Mouse (Mus musculus): ENCODE data around the gene Pik3c2b. TPM values are rescaled to one million over a fixed set of nuclear protein-coding genes. Genes with fewer than 3 reads are reported as not detected.
A peak's percentile ranks its signal among the peaks of the same experiment; 100 is the strongest.
"Not testable (repeated sequence)": the region's sequence is repeated elsewhere in the genome, so short reads cannot be mapped to it uniquely, and the experiment has no call there.

Gene Pik3c2b
- polyA plus RNA-seq, 1 experiment from 2014 or later: 6.4 TPM

GRCm38 (mm10) chr1:133019312-133019711, 26.2 kb upstream of the Pik3c2b start:
- H3K27ac ChIP-seq (replicated peaks; ENCODE audit: low read depth, low read length): no peak overlapping the region
- H3K4me3 ChIP-seq (ENCODE audit: low read depth, low read length): no peak overlapping the region
- peaks cover 7% of the 10 kb centered on the region; the same call in 1 of the 2 replicates for H3K36me3 ChIP-seq (ENCODE audit: control insufficient read depth, insufficient read depth, low read length)
- DNase-seq (ENCODE audit: low spot score): no peak
- no peak for ATAC-seq (ENCODE audit: insufficient number of reproducible peaks, low FRiP score, low TSS enrichment, low read depth)
- no peak overlapping the region for H3K9ac ChIP-seq (ENCODE audit: low read length)
- no peaks in the 10 kb centered on the region for H3K4me1 ChIP-seq (ENCODE audit: control insufficient read depth, insufficient read depth, low read length)
- no peaks in the 10 kb centered on the region for H3K9me3 ChIP-seq (ENCODE audit: control insufficient read depth, low read length)
- H3K27me3 ChIP-seq (ENCODE audit: control insufficient read depth, insufficient read depth, low read length): no peaks in the 10 kb centered on the region
- no peak overlapping the region for H3K4me2 ChIP-seq (ENCODE audit: low read depth, severe bottlenecking)

- Histone ChIP-seq H3K27ac (replicated peaks; ENCODE audit: low read depth, low read length) (no peak overlapping the region), H3K4me2 (ENCODE audit: low read depth, severe bottlenecking) (no peak overlapping the region), H3K4me1 (ENCODE audit: control insufficient read depth, insufficient read depth, low read length) (no peaks in the 10 kb centered on the region), H3K36me3 (ENCODE audit: control insufficient read depth, insufficient read depth, low read length) (peaks cover 2% of the 10 kb centered on the region; the same call in 1 of the 2 replicates), H3K9ac (ENCODE audit: low read length) (no peak overlapping the region), H3K27me3 (ENCODE audit: control insufficient read depth, insufficient read depth, low read length) (no peaks in the 10 kb centered on the region), H3K4me3 (ENCODE audit: low read depth, low read length) (no peak overlapping the region), H3K9me3 (ENCODE audit: control insufficient read depth, low read length) (no peaks in the 10 kb centered on the region)
- DNase-seq (ENCODE audit: low spot score) (no peak), ATAC-seq (ENCODE audit: insufficient number of reproducible peaks, low FRiP score, low TSS enrichment, low read depth) (no peak)
- 80% methylated on average over 3 of the region's 3 CpGs for WGBS
These were observed 25.2 kb upstream of the Pik3c2b start for GRCm38 (mm10) chr1:133020137-133020894.

GRCm38 (mm10) chr1:133021391-133021790, 24.1 kb upstream of the Pik3c2b start:
- ATAC-seq (ENCODE audit: insufficient number of reproducible peaks, low FRiP score, low TSS enrichment, low read depth): no peak
- H3K4me3 ChIP-seq (ENCODE audit: low read depth, low read length): no peak overlapping the region
- DNase-seq (ENCODE audit: low spot score): no peak
- no peak overlapping the region for H3K9ac ChIP-seq (ENCODE audit: low read length)
- H3K4me1 ChIP-seq (ENCODE audit: control insufficient read depth, insufficient read depth, low read length): no peaks in the 10 kb centered on the region
- no peak overlapping the region for H3K27ac ChIP-seq (replicated peaks; ENCODE audit: low read depth, low read length)
- no peak overlapping the region for H3K4me2 ChIP-seq (ENCODE audit: low read depth, severe bottlenecking)
- H3K9me3 ChIP-seq (ENCODE audit: control insufficient read depth, low read length): no peaks in the 10 kb centered on the region
- peaks cover 2% of the 10 kb centered on the region; the same call in 1 of the 2 replicates for H3K36me3 ChIP-seq (ENCODE audit: control insufficient read depth, insufficient read depth, low read length)
- H3K27me3 ChIP-seq (ENCODE audit: control insufficient read depth, insufficient read depth, low read length): no peaks in the 10 kb centered on the region
- 93% methylated on average over 7 of the region's 7 CpGs for WGBS

GRCm38 (mm10) chr1:133021971-133022370, 23.5 kb upstream of the Pik3c2b start:
- H3K9me3 ChIP-seq (ENCODE audit: control insufficient read depth, low read length); H3K4me1 ChIP-seq (ENCODE audit: control insufficient read depth, insufficient read depth, low read length); H3K9ac ChIP-seq (ENCODE audit: low read length); DNase-seq (ENCODE audit: low spot score); H3K4me2 ChIP-seq (ENCODE audit: low read depth, severe bottlenecking); H3K4me3 ChIP-seq (ENCODE audit: low read depth, low read length); H3K27me3 ChIP-seq (ENCODE audit: control insufficient read depth, insufficient read depth, low read length); H3K27ac ChIP-seq (replicated peaks; ENCODE audit: low read depth, low read length); ATAC-seq (ENCODE audit: insufficient number of reproducible peaks, low FRiP score, low TSS enrichment, low read depth); H3K36me3 ChIP-seq (ENCODE audit: control insufficient read depth, insufficient read depth, low read length): not testable (repeated sequence)
- 98% methylated on average over 2 of the region's 2 CpGs for WGBS

- H3K27me3 ChIP-seq (ENCODE audit: control insufficient read depth, insufficient read depth, low read length); ATAC-seq (ENCODE audit: insufficient number of reproducible peaks, low FRiP score, low TSS enrichment, low read depth); H3K9me3 ChIP-seq (ENCODE audit: control insufficient read depth, low read length); H3K9ac ChIP-seq (ENCODE audit: low read length); H3K36me3 ChIP-seq (ENCODE audit: control insufficient read depth, insufficient read depth, low read length); DNase-seq (ENCODE audit: low spot score); H3K27ac ChIP-seq (replicated peaks; ENCODE audit: low read depth, low read length); H3K4me2 ChIP-seq (ENCODE audit: low read depth, severe bottlenecking); H3K4me3 ChIP-seq (ENCODE audit: low read depth, low read length); H3K4me1 ChIP-seq (ENCODE audit: control insufficient read depth, insufficient read depth, low read length): not testable (repeated sequence)
- WGBS: 92% methylated on average over 3 of the region's 3 CpGs
These were observed 21.7 kb upstream of the Pik3c2b start for GRCm38 (mm10) chr1:133023723-133024122.

- Histone ChIP-seq H3K27ac (replicated peaks; ENCODE audit: low read depth, low read length) (no peak overlapping the region), H3K4me1 (ENCODE audit: control insufficient read depth, insufficient read depth, low read length) (no peaks in the 10 kb centered on the region), H3K27me3 (ENCODE audit: control insufficient read depth, insufficient read depth, low read length) (no peaks in the 10 kb centered on the region), H3K4me2 (ENCODE audit: low read depth, severe bottlenecking) (peak overlapping the region; percentile 46), H3K9ac (ENCODE audit: low read length) (peak overlapping the region; percentile 89; the same call in 1 of the 2 replicates), H3K9me3 (ENCODE audit: control insufficient read depth, low read length) (no peaks in the 10 kb centered on the region), H3K4me3 (ENCODE audit: low read depth, low read length) (peak overlapping the region; percentile 72), H3K36me3 (ENCODE audit: control insufficient read depth, insufficient read depth, low read length) (no peaks in the 10 kb centered on the region)
- ATAC-seq (ENCODE audit: insufficient number of reproducible peaks, low FRiP score, low TSS enrichment, low read depth) (no peak), DNase-seq (ENCODE audit: low spot score) (no peak)
- WGBS: 43% methylated on average over 7 of the region's 7 CpGs
These were observed 21.0 kb upstream of the Pik3c2b start for GRCm38 (mm10) chr1:133024426-133024825.

- H3K4me3 ChIP-seq (ENCODE audit: low read depth, low read length): peak overlapping the region; percentile 72
- peak overlapping the region; percentile 46 for H3K4me2 ChIP-seq (ENCODE audit: low read depth, severe bottlenecking)
- WGBS: under 1% methylated on average over 40 of the region's 40 CpGs
- H3K9me3 ChIP-seq (ENCODE audit: control insufficient read depth, low read length): no peaks in the 10 kb centered on the region
- peak overlapping the region; percentile 89 for H3K9ac ChIP-seq (ENCODE audit: low read length)
- no peaks in the 10 kb centered on the region for H3K4me1 ChIP-seq (ENCODE audit: control insufficient read depth, insufficient read depth, low read length)
- H3K36me3 ChIP-seq (ENCODE audit: control insufficient read depth, insufficient read depth, low read length): no peaks in the 10 kb centered on the region
- H3K27ac ChIP-seq (replicated peaks; ENCODE audit: low read depth, low read length): peak overlapping the region; percentile 72
- ATAC-seq (ENCODE audit: insufficient number of reproducible peaks, low FRiP score, low TSS enrichment, low read depth): peak; percentile 96
- H3K27me3 ChIP-seq (ENCODE audit: control insufficient read depth, insufficient read depth, low read length): no peaks in the 10 kb centered on the region
- DNase-seq (ENCODE audit: low spot score): peak; percentile 95
These were observed 20.2 kb upstream of the Pik3c2b start for GRCm38 (mm10) chr1:133025051-133025795.

GRCm38 (mm10) chr1:133025796-133026190, 19.7 kb upstream of the Pik3c2b start:
- Histone ChIP-seq H3K9ac (ENCODE audit: low read length) (peak overlapping the region; percentile 40; the same call in 1 of the 2 replicates), H3K4me2 (ENCODE audit: low read depth, severe bottlenecking) (peak overlapping the region; percentile 46), H3K4me3 (ENCODE audit: low read depth, low read length) (peak overlapping the region; percentile 72)
- not testable (repeated sequence) for H3K9me3 ChIP-seq (ENCODE audit: control insufficient read depth, low read length); H3K36me3 ChIP-seq (ENCODE audit: control insufficient read depth, insufficient read depth, low read length); H3K27me3 ChIP-seq (ENCODE audit: control insufficient read depth, insufficient read depth, low read length); H3K27ac ChIP-seq (replicated peaks; ENCODE audit: low read depth, low read length); H3K4me1 ChIP-seq (ENCODE audit: control insufficient read depth, insufficient read depth, low read length); DNase-seq (ENCODE audit: low spot score); ATAC-seq (ENCODE audit: insufficient number of reproducible peaks, low FRiP score, low TSS enrichment, low read depth)
- WGBS: 33% methylated on average over 23 of the region's 23 CpGs

All from limb, embryonic 11.5 days (tissue).